Mouse (Mus musculus): ENCODE results near the gene Ppcdc. TPM values are rescaled to one million over a fixed set of nuclear protein-coding genes. Genes with fewer than 3 reads are reported as not detected.
A peak's percentile ranks its signal among the peaks of the same experiment; 100 is the strongest.

Gene Ppcdc
- total and polyA plus RNA-seq, 3 experiments, result 8.5 to 58.6 (median 26.0) TPM

- DNase-seq (ENCODE audit: low spot score), result no peak
These were observed 99.6 kb downstream of the Ppcdc start for GRCm38 (mm10) chr9:57340361-57340760.

GRCm38 (mm10) chr9:57339577-57340210 lies 100.2 kb downstream of the Ppcdc start:
- no peaks in the 10 kb centered on the region for H3K36me3 ChIP-seq (replicated peaks)
- peaks cover 8% of the 10 kb centered on the region for H3K27me3 ChIP-seq (ENCODE audit: insufficient read depth, low read length)
- no peak overlapping the region for H3K4me3 ChIP-seq (ENCODE audit: low read depth, low read length)
- H3K4me1 ChIP-seq (ENCODE audit: insufficient read depth, low read depth, low read length), result no peaks in the 10 kb centered on the region
- no peak for DNase-seq (ENCODE audit: low spot score)
- ATAC-seq (ENCODE audit: extremely low read depth, insufficient number of reproducible peaks, low FRiP score, poor library complexity, severe bottlenecking), result peak; percentile 8; the same call in 1 of the 2 replicates
- H3K9me3 ChIP-seq (replicated peaks), result peaks cover 10% of the 10 kb centered on the region; the same call in 1 of the 2 replicates
- TF ChIP-seq CTCF (IDR thresholded peaks at IDR 0.05; ENCODE audit: low read depth, low read length) (no peak), GATA2 (IDR thresholded peaks at IDR 0.05; ENCODE audit: borderline replicate concordance, low read depth, low read length) (no peak), POLR2AphosphoS5 (IDR thresholded peaks at IDR 0.05; ENCODE audit: insufficient replicate concordance, low read depth, low read length) (no peak), GATA1 (IDR thresholded peaks at IDR 0.05; ENCODE audit: borderline replicate concordance, low read length) (no peak), TAL1 (conservative IDR thresholded peaks at IDR 0.05; ENCODE audit: low read depth, low read length) (no peak)

More at GRCm38 (mm10) chr9:57340361-57340760, 99.6 kb downstream of the Ppcdc start:
- no peak for ATAC-seq (ENCODE audit: extremely low read depth, insufficient number of reproducible peaks, low FRiP score, poor library complexity, severe bottlenecking)
- peaks cover 10% of the 10 kb centered on the region; the same call in 1 of the 2 replicates for H3K9me3 ChIP-seq (replicated peaks)
- no peak for TF ChIP-seq TAL1 (conservative IDR thresholded peaks at IDR 0.05; ENCODE audit: low read depth, low read length)
- TF ChIP-seq POLR2AphosphoS5 (IDR thresholded peaks at IDR 0.05; ENCODE audit: insufficient replicate concordance, low read depth, low read length), result no peak
- TF ChIP-seq GATA2 (IDR thresholded peaks at IDR 0.05; ENCODE audit: borderline replicate concordance, low read depth, low read length), result no peak
- no peak for TF ChIP-seq CTCF (IDR thresholded peaks at IDR 0.05; ENCODE audit: low read depth, low read length)
- no peak for TF ChIP-seq GATA1 (IDR thresholded peaks at IDR 0.05; ENCODE audit: borderline replicate concordance, low read length)
- no peaks in the 10 kb centered on the region for H3K36me3 ChIP-seq (replicated peaks)
- peaks cover 8% of the 10 kb centered on the region for H3K27me3 ChIP-seq (ENCODE audit: insufficient read depth, low read length)
- no peak overlapping the region for H3K4me3 ChIP-seq (ENCODE audit: low read depth, low read length)
- H3K4me1 ChIP-seq (ENCODE audit: insufficient read depth, low read depth, low read length), result no peaks in the 10 kb centered on the region

GRCm38 (mm10) chr9:57338706-57339105 lies 101.2 kb downstream of the Ppcdc start:
- TF ChIP-seq GATA1 (IDR thresholded peaks at IDR 0.05; ENCODE audit: borderline replicate concordance, low read length), result no peak
- no peak for TF ChIP-seq GATA2 (IDR thresholded peaks at IDR 0.05; ENCODE audit: borderline replicate concordance, low read depth, low read length)
- no peak for TF ChIP-seq CTCF (IDR thresholded peaks at IDR 0.05; ENCODE audit: low read depth, low read length)
- no peak for TF ChIP-seq POLR2AphosphoS5 (IDR thresholded peaks at IDR 0.05; ENCODE audit: insufficient replicate concordance, low read depth, low read length)
- no peak for TF ChIP-seq TAL1 (conservative IDR thresholded peaks at IDR 0.05; ENCODE audit: low read depth, low read length)
- DNase-seq (ENCODE audit: low spot score), result no peak

More at GRCm38 (mm10) chr9:57338706-57339105, 101.2 kb downstream of the Ppcdc start:
- Histone ChIP-seq H3K4me1 (ENCODE audit: insufficient read depth, low read depth, low read length) (no peaks in the 10 kb centered on the region), H3K27me3 (ENCODE audit: insufficient read depth, low read length) (peaks cover 8% of the 10 kb centered on the region), H3K4me3 (ENCODE audit: low read depth, low read length) (no peak overlapping the region), H3K36me3 (replicated peaks) (no peaks in the 10 kb centered on the region), H3K9me3 (replicated peaks) (peaks cover 10% of the 10 kb centered on the region; the same call in 1 of the 2 replicates)
- no peak for ATAC-seq (ENCODE audit: extremely low read depth, insufficient number of reproducible peaks, low FRiP score, poor library complexity, severe bottlenecking)

Other genes starting within 250 kb of the Ppcdc start
- not detected in 2 replicates for gene Trcg1, start 203.6 kb downstream of the Ppcdc start, total RNA-seq (2014; fragmentation: Nextera tagmentation)
- 0.16 TPM in 1 of 2 replicates, not detected in the other for gene Trcg1, start 203.6 kb downstream of the Ppcdc start, total RNA-seq (2017)
- not detected in 2 replicates for gene Trcg1, start 203.6 kb downstream of the Ppcdc start, polyA plus RNA-seq (2012)
- 88.1 and 99.3 TPM in 2 replicates for gene 1700017B05Rik, start 177.5 kb downstream of the Ppcdc start, total RNA-seq (2014; fragmentation: Nextera tagmentation)
- gene 1700017B05Rik, start 177.5 kb downstream of the Ppcdc start, total RNA-seq (2017), result 20.1 and 21.1 TPM in 2 replicates
- gene 1700017B05Rik, start 177.5 kb downstream of the Ppcdc start, polyA plus RNA-seq (2012), result 154 and 169 TPM in 2 replicates
- gene Scamp5, start 27.9 kb upstream of the Ppcdc start, total RNA-seq (2014; fragmentation: Nextera tagmentation), result not detected in 2 replicates
- gene Scamp5, start 27.9 kb upstream of the Ppcdc start, total RNA-seq (2017), result 0.22 and 0.29 TPM in 2 replicates
- gene Scamp5, start 27.9 kb upstream of the Ppcdc start, polyA plus RNA-seq (2012), result 0.21 and 0.22 TPM in 2 replicates
- gene Rpp25, start 63.9 kb upstream of the Ppcdc start, total RNA-seq (2014; fragmentation: Nextera tagmentation), result 10.8 and 17.4 TPM in 2 replicates
- gene Rpp25, start 63.9 kb upstream of the Ppcdc start, total RNA-seq (2017), result 2.9 and 5.4 TPM in 2 replicates
- gene Rpp25, start 63.9 kb upstream of the Ppcdc start, polyA plus RNA-seq (2012), result 5.4 and 6.2 TPM in 2 replicates
- 88.8 and 106 TPM in 2 replicates for gene Cox5a, start 81.2 kb upstream of the Ppcdc start, total RNA-seq (2014; fragmentation: Nextera tagmentation)
- 129 and 181 TPM in 2 replicates for gene Cox5a, start 81.2 kb upstream of the Ppcdc start, total RNA-seq (2017)
- gene Cox5a, start 81.2 kb upstream of the Ppcdc start, polyA plus RNA-seq (2012), result 455 and 528 TPM in 2 replicates
- 8.1 and 9.5 TPM in 2 replicates for gene Fam219b, start 97.4 kb upstream of the Ppcdc start, total RNA-seq (2014; fragmentation: Nextera tagmentation)
- gene Fam219b, start 97.4 kb upstream of the Ppcdc start, total RNA-seq (2017), result 12.2 and 15.5 TPM in 2 replicates
- gene Fam219b, start 97.4 kb upstream of the Ppcdc start, polyA plus RNA-seq (2012), result 11.3 and 16.8 TPM in 2 replicates
- gene Mpi, start 112.6 kb upstream of the Ppcdc start, total RNA-seq (2014; fragmentation: Nextera tagmentation), result 11.1 and 12.3 TPM in 2 replicates
- 12.1 and 12.5 TPM in 2 replicates for gene Mpi, start 112.6 kb upstream of the Ppcdc start, total RNA-seq (2017)
- 2.5 and 4.4 TPM in 2 replicates for gene Mpi, start 112.6 kb upstream of the Ppcdc start, polyA plus RNA-seq (2012)
- gene Scamp2, start 120.8 kb upstream of the Ppcdc start, total RNA-seq (2014; fragmentation: Nextera tagmentation), result 18.0 and 26.6 TPM in 2 replicates
- gene Scamp2, start 120.8 kb upstream of the Ppcdc start, total RNA-seq (2017), result 16.6 and 19.4 TPM in 2 replicates
- gene Scamp2, start 120.8 kb upstream of the Ppcdc start, polyA plus RNA-seq (2012), result 7.4 and 19.2 TPM in 2 replicates
- gene Ulk3, start 149.3 kb upstream of the Ppcdc start, total RNA-seq (2014; fragmentation: Nextera tagmentation), result 14.1 and 14.3 TPM in 2 replicates
- gene Ulk3, start 149.3 kb upstream of the Ppcdc start, total RNA-seq (2017), result 10.0 and 10.5 TPM in 2 replicates
- 3.3 and 3.4 TPM in 2 replicates for gene Ulk3, start 149.3 kb upstream of the Ppcdc start, polyA plus RNA-seq (2012)
- not detected in 2 replicates for gene Cplx3, start 166.2 kb upstream of the Ppcdc start, total RNA-seq (2014; fragmentation: Nextera tagmentation)
- 0.11 TPM in 1 of 2 replicates, not detected in the other for gene Cplx3, start 166.2 kb upstream of the Ppcdc start, total RNA-seq (2017)
- gene Cplx3, start 166.2 kb upstream of the Ppcdc start, polyA plus RNA-seq (2012), result not detected in 2 replicates
- not detected in 2 replicates for gene Lman1l, start 180.7 kb upstream of the Ppcdc start, total RNA-seq (2014; fragmentation: Nextera tagmentation)
- gene Lman1l, start 180.7 kb upstream of the Ppcdc start, total RNA-seq (2017), result not detected in 2 replicates
- gene Lman1l, start 180.7 kb upstream of the Ppcdc start, polyA plus RNA-seq (2012), result not detected in 2 replicates
- gene Csk, start 213.5 kb upstream of the Ppcdc start, total RNA-seq (2014; fragmentation: Nextera tagmentation), result 118 and 125 TPM in 2 replicates
- 151 and 154 TPM in 2 replicates for gene Csk, start 213.5 kb upstream of the Ppcdc start, total RNA-seq (2017)
- 311 and 332 TPM in 2 replicates for gene Csk, start 213.5 kb upstream of the Ppcdc start, polyA plus RNA-seq (2012)
- not detected in 2 replicates for gene Cyp1a2, start 243.6 kb upstream of the Ppcdc start, total RNA-seq (2014; fragmentation: Nextera tagmentation)
- not detected in 2 replicates for gene Cyp1a2, start 243.6 kb upstream of the Ppcdc start, total RNA-seq (2017)
- not detected in 2 replicates for gene Cyp1a2, start 243.6 kb upstream of the Ppcdc start, polyA plus RNA-seq (2012)
- not detected in 2 replicates for gene Cyp1a1, start 247.8 kb upstream of the Ppcdc start, total RNA-seq (2014; fragmentation: Nextera tagmentation)
- not detected in 2 replicates for gene Cyp1a1, start 247.8 kb upstream of the Ppcdc start, total RNA-seq (2017)
- not detected in 2 replicates for gene Cyp1a1, start 247.8 kb upstream of the Ppcdc start, polyA plus RNA-seq (2012)

Data from G1E (cell line).